8 mouse cellular contexts compared by ENCODE assay signal in the genomic region with DNA sequence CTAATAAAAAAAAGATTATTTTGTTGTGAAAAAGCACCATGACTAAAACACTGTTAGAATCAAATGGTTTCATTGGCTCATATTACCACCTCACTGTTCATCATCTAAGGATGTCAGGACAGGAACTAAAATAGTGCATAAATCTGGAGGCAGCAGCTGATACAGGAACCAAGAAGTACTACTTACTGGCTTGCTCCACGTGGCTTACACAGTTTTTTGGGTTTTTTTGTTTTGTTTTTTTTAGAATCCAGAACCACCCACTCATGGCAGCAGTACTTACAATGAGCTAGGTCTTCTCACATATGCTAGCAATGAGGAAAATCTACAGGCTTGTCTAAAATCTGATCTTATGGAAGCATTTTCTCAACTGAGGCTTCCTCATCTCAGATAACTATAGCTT.
"Had no signal": no experiment of that assay in that cellular context is flagged by ENCODE, and none has a peak within 500 bp of the region (broad histone marks: within the 10 kb centered on the region; RNA-seq: fewer than 3 reads in every experiment).

No protein-coding gene starts in this region.

- DNase-seq: kidney, adult 2 months; kidney, postnatal 25 days; lung, embryonic 14.5 days; lung, postnatal 10 days; lung, postnatal 4 days; midbrain, embryonic 14.5 days; spleen, adult 18-20 months; thymus, postnatal 36 days had no signal
